Mouse (Mus musculus): ENCODE data around the gene Slit3.

GRCm38 (mm10) chr11:35082297-35082696 is 38.7 kb upstream of the Slit3 start:
- TF ChIP-seq CTCF (IDR thresholded peaks at IDR 0.05; ENCODE audit: low read depth, low read length), result no peak
- no peak for TF ChIP-seq GATA1 (IDR thresholded peaks at IDR 0.05; ENCODE audit: borderline replicate concordance, low read length)
- no peak for TF ChIP-seq GATA2 (IDR thresholded peaks at IDR 0.05; ENCODE audit: borderline replicate concordance, low read depth, low read length)

All from G1E (cell line).